Mouse (Mus musculus) T-cell, adult 2 months (primary cell): ENCODE data around the gene Vwc2.

Experiments used
- DNase-seq: peaks from one replicate; pipeline ENCODE4 v3.0.0; 2022; ENCODE audit warnings: low spot score

Gene Vwc2

GRCm38 (mm10) chr11:11113576-11114233 is at the start of gene Vwc2:
Vwc2 (plus strand) TSS chr11:11114223.
- DNase-seq: no peak

GRCm38 (mm10) chr11:11088162-11088756 is 25.8 kb upstream of the Vwc2 start:
- DNase-seq: no peak

GRCm38 (mm10) chr11:11097606-11098005 is 16.4 kb upstream of the Vwc2 start:
- DNase-seq: no peak

- no peak for DNase-seq
These were observed 15.7 kb upstream of the Vwc2 start for GRCm38 (mm10) chr11:11098282-11098681.

GRCm38 (mm10) chr11:11099011-11099410 is 15.0 kb upstream of the Vwc2 start:
- no peak for DNase-seq

GRCm38 (mm10) chr11:11102182-11102581 is 11.8 kb upstream of the Vwc2 start:
- DNase-seq: no peak

GRCm38 (mm10) chr11:11102620-11103019 is 11.4 kb upstream of the Vwc2 start:
- DNase-seq: no peak

GRCm38 (mm10) chr11:11108922-11109321 is 5.1 kb upstream of the Vwc2 start:
- no peak for DNase-seq

GRCm38 (mm10) chr11:11114234-11115030 is 409 bp downstream of the Vwc2 start:
- DNase-seq: no peak

GRCm38 (mm10) chr11:11115031-11115647 is 1.1 kb downstream of the Vwc2 start:
- no peak for DNase-seq

- DNase-seq: no peak
These were observed 1.9 kb downstream of the Vwc2 start for GRCm38 (mm10) chr11:11115648-11116590.

GRCm38 (mm10) chr11:11116736-11117135 is 2.7 kb downstream of the Vwc2 start:
- no peak for DNase-seq

GRCm38 (mm10) chr11:11122866-11123265 is 8.8 kb downstream of the Vwc2 start:
- DNase-seq: no peak

- DNase-seq: no peak
These were observed 17.5 kb downstream of the Vwc2 start for GRCm38 (mm10) chr11:11131414-11132077.

GRCm38 (mm10) chr11:11140622-11141021 is 26.6 kb downstream of the Vwc2 start:
- DNase-seq: no peak

GRCm38 (mm10) chr11:11152681-11153080 is 38.7 kb downstream of the Vwc2 start:
- no peak for DNase-seq

- DNase-seq: no peak
These were observed 57.4 kb downstream of the Vwc2 start for GRCm38 (mm10) chr11:11171396-11171795.

- DNase-seq: no peak
These were observed 61.2 kb downstream of the Vwc2 start for GRCm38 (mm10) chr11:11175259-11175658.

GRCm38 (mm10) chr11:11182705-11183104 is 68.7 kb downstream of the Vwc2 start:
- DNase-seq: no peak

- no peak for DNase-seq
These were observed 109.1 kb downstream of the Vwc2 start for GRCm38 (mm10) chr11:11223162-11223561.

GRCm38 (mm10) chr11:11239346-11239745 is 125.3 kb downstream of the Vwc2 start:
- no peak for DNase-seq
